Mouse (Mus musculus): ENCODE measurements around the gene Zfp768. TPM values are rescaled to one million over a fixed set of nuclear protein-coding genes. Genes with fewer than 3 reads are reported as not detected.

Gene Zfp768
- polyA plus RNA-seq, 1 experiment from 2014 or later, result 20.4 TPM

DNA sequence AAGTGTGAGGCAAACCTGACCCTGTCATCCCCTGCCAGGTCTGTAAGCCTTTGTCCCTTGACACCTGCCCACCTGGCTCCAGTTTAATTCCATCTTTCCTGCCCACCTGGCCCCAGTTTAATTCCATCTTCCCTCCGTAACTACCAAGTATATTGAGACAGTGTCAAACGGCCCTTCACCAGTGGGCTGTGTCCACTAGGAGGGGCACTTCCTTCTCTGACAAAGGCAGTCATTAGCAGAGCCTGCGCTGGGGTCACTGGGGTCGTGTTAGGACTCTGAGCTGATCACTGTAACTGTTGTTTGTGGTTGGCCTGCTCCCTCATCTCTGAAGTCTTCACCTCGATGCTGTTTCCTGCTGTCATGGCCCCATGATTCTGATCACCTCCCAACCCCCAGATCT, 23.3 kb downstream of the Zfp768 start:
- no peaks in the 10 kb centered on the region for H3K36me3 ChIP-seq
- peaks cover 10% of the 10 kb centered on the region; the same call in 1 of the 2 replicates for H3K4me1 ChIP-seq (replicated peaks)
- H3K4me3 ChIP-seq, result no peak overlapping the region
- no peaks in the 10 kb centered on the region for H3K27me3 ChIP-seq (ENCODE audit: insufficient read depth, poor library complexity, severe bottlenecking)
- no peaks in the 10 kb centered on the region for H3K9me3 ChIP-seq
- no peak overlapping the region for H3K27ac ChIP-seq
- WGBS, result 42% methylated on average over 5 of the region's 5 CpGs
- DNase-seq (ENCODE audit: low spot score), result peak; percentile 25

DNA sequence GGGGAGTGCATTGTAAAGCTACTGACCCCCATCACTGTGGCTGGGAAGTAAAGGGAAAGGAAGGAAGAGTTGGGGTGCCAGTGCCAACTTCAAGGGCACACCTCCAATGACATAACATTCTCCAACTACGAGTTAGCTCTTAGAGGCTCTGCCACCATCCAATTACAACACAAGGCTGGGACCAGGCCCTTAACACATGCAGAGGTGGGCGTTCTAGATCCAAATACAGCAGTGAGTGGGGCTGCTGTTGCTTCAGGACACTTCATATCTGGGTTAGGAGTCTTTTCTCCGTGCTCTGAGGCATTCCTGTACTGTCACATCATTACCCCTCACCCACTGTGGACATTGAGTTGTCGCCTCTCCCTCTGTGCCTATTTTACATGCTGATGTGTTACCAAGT, 24.3 kb downstream of the Zfp768 start:
- no peaks in the 10 kb centered on the region for H3K36me3 ChIP-seq
- H3K4me1 ChIP-seq (replicated peaks), result 0 out of 2 replicates have a peak, but pooled peaks cover 4% of the 10 kb centered on the region
- no peak overlapping the region for H3K27ac ChIP-seq
- no peak overlapping the region for H3K4me3 ChIP-seq
- H3K27me3 ChIP-seq (ENCODE audit: insufficient read depth, poor library complexity, severe bottlenecking), result no peaks in the 10 kb centered on the region
- WGBS, result 73% methylated on average over 4 of the region's 4 CpGs
- no peak for DNase-seq (ENCODE audit: low spot score)
- H3K9me3 ChIP-seq, result no peaks in the 10 kb centered on the region

DNA sequence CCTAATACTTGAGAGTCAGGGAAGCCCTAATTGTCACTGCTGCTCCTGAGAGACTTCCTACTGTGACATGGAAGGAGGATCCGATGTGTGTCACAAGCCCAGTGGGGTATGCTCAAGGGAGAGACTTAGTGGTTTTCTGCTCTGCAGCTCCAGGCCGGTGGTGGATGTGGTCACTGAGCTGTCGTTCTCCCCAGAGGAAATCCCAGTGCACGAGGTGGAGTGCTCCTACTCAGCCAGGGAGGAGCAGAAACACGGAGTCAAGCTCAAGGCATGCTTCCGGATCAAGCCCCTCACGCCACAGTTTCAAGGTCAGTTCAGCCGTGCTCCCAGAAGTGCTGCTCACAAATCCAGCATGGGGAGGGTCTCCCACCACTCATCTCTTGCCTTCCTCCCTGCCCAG, 31.5 kb downstream of the Zfp768 start:
- 44% methylated on average over 8 of the region's 8 CpGs for WGBS
- H3K36me3 ChIP-seq, result no peaks in the 10 kb centered on the region

DNA sequence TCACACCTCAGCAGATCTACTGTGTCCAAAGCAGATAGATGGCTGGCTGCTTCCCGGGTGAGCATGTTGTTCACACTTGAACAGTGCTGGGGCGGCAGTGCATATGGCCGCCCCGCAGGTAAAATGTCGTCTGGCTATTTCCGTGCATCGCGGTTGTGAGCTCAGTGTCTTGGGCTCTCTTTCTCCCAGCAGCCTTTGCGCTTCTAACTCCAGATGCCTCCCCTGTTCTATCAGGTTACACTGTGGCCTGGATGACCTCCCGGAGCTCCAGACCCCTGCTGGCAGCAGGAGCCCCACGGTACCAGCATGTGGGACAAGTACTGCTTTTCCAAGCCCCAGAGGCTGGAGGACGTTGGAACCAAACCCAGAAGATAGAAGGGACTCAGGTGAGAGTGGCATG, 35.4 kb downstream of the Zfp768 start:
- no peak overlapping the region for H3K4me3 ChIP-seq
- no peaks in the 10 kb centered on the region; the same call in 1 of the 2 replicates for H3K4me1 ChIP-seq (replicated peaks)
- DNase-seq (ENCODE audit: low spot score), result no peak
- 71% methylated on average over 12 of the region's 12 CpGs for WGBS
- H3K27me3 ChIP-seq (ENCODE audit: insufficient read depth, poor library complexity, severe bottlenecking), result no peaks in the 10 kb centered on the region
- no peak overlapping the region for H3K27ac ChIP-seq
- no peaks in the 10 kb centered on the region for H3K36me3 ChIP-seq
- no peaks in the 10 kb centered on the region for H3K9me3 ChIP-seq

More for the DNA sequence above, 31.5 kb downstream of the Zfp768 start:
- Histone ChIP-seq H3K4me1 (replicated peaks) (no peaks in the 10 kb centered on the region; the same call in 1 of the 2 replicates), H3K27me3 (ENCODE audit: insufficient read depth, poor library complexity, severe bottlenecking) (no peaks in the 10 kb centered on the region), H3K27ac (no peak overlapping the region), H3K4me3 (no peak overlapping the region), H3K9me3 (no peaks in the 10 kb centered on the region)
- no peak for DNase-seq (ENCODE audit: low spot score)

DNA sequence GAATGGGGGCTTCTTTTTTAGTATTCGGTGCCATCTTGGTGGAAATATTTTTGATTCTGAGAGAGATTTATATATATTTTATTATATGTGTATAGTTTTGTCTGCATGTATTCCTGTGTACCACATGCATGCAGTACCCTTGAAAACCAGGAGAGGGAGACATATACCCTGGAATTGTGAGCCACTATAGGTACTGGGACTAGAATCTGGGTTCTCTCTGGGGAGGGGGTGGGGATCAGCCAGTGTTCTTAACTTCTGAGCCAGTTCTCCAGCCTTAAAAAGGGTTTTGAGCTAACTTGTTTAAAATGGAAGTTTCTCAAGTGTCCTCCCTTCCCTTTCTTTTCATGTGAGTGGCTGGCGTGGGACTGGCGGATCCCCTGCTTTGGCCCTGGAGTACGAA, 36.5 kb downstream of the Zfp768 start:
- H3K27me3 ChIP-seq (ENCODE audit: insufficient read depth, poor library complexity, severe bottlenecking), result no peaks in the 10 kb centered on the region
- no peaks in the 10 kb centered on the region for H3K36me3 ChIP-seq
- no peak overlapping the region for H3K4me3 ChIP-seq
- DNase-seq (ENCODE audit: low spot score), result peak; percentile 53
- no peak overlapping the region for H3K27ac ChIP-seq
- WGBS, result 68% methylated on average over 4 of the region's 4 CpGs
- no peaks in the 10 kb centered on the region for H3K9me3 ChIP-seq
- H3K4me1 ChIP-seq (replicated peaks), result no peaks in the 10 kb centered on the region; the same call in 1 of the 2 replicates

DNA sequence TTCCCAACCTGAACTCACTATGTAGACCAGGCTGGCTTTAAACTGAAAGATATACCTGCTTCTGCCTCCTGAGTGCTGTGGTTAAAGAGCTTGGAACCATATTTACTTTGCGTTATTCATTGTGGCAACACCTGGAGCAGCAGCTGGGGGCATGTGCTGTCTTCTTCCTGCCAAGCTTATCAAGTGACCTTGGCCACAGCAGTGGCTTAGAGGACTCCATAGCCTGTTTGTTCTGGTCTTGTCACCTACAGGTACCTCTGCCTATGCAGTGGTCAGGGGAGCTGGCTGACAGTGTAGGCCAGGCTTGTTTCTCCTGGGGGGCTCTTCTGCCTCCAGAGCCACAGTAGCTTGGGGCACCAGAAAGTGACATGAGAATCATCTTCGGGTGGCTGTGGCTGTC, 37.0 kb downstream of the Zfp768 start:
- no peak overlapping the region for H3K27ac ChIP-seq
- H3K4me1 ChIP-seq (replicated peaks), result no peaks in the 10 kb centered on the region; the same call in 1 of the 2 replicates
- 89% methylated on average over 2 of the region's 2 CpGs for WGBS
- H3K9me3 ChIP-seq, result no peaks in the 10 kb centered on the region
- H3K27me3 ChIP-seq (ENCODE audit: insufficient read depth, poor library complexity, severe bottlenecking), result no peaks in the 10 kb centered on the region
- no peaks in the 10 kb centered on the region for H3K36me3 ChIP-seq
- no peak overlapping the region for H3K4me3 ChIP-seq
- DNase-seq (ENCODE audit: low spot score), result no peak

DNA sequence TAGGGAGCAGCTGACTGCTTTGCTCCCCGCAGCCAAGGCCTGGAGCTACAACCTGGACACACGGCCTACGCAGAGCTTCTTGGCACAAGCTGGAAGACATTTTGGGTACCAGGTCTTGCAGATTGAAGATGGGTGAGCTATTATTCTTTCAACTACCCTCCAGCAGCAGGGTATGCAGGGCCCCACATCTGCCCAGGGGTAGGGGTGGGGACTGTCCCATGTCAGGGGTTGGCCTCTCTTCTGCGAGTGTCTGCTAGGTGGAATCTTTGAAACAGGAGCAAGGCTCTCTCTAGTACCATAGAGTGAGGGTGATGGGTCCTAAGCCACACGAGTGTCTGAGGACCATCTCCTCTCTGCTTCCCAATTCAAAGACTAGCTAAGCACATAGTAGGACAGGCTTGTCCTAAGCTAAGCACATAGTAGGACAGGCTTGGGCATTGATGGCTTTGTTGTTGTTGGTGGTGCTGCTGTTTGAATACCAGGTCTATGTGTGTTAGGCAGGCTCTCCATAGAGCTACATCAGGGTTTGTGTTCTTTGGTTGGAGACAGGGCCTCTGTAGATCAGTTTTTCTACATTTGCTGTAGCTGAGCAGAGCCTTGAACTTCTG, 47.7 kb downstream of the Zfp768 start:
- Histone ChIP-seq H3K4me3 (no peak overlapping the region), H3K36me3 (no peaks in the 10 kb centered on the region), H3K27me3 (ENCODE audit: insufficient read depth, poor library complexity, severe bottlenecking) (no peaks in the 10 kb centered on the region), H3K27ac (no peak overlapping the region), H3K4me1 (replicated peaks) (no peaks in the 10 kb centered on the region), H3K9me3 (no peaks in the 10 kb centered on the region)
- WGBS, result 85% methylated on average over 5 of the region's 5 CpGs
- no peak for DNase-seq (ENCODE audit: low spot score)

DNA sequence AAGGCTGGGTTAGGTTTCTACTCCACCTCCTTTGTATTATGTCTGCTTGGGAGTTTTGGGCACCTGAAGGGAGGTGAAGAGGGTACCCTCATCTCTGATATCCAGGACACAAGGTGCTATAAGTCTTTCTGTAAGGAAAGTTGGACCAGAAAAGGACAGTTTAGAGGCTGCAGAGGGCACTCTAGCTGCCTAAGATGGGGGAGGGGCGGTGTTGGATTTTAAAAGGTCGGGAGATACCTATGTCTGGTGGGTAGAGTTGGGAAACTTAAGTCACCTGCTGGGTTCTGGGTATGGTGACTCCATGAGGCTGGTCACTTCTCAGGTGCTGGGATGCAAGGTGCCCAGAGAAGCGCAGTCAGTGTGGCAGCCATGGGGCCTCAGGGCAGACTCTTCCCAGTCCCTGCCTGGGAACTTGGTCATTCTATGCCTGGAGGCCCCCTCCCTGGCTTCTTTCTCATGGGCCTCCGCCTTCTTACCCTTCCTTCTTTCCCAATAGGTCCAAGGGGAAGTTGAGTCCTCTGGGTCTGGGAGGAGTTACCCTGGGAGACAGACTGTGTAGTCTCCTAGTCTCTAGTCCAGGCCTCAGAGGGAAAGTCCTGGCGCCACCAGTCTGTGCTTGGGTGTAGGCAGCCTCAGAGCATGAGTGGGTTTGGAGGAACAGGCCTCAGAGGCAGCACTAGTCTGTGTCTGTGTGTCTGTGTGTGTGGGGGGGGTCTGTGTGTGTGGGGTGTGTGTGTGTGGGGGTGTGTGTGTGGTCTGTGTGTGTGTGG, 48.4 kb downstream of the Zfp768 start:
- 85% methylated on average over 5 of the region's 5 CpGs for WGBS
- no peak for DNase-seq (ENCODE audit: low spot score)
- Histone ChIP-seq H3K27ac (no peak overlapping the region), H3K4me3 (no peak overlapping the region), H3K9me3 (no peaks in the 10 kb centered on the region), H3K4me1 (replicated peaks) (no peaks in the 10 kb centered on the region), H3K36me3 (no peaks in the 10 kb centered on the region), H3K27me3 (ENCODE audit: insufficient read depth, poor library complexity, severe bottlenecking) (no peaks in the 10 kb centered on the region)

DNA sequence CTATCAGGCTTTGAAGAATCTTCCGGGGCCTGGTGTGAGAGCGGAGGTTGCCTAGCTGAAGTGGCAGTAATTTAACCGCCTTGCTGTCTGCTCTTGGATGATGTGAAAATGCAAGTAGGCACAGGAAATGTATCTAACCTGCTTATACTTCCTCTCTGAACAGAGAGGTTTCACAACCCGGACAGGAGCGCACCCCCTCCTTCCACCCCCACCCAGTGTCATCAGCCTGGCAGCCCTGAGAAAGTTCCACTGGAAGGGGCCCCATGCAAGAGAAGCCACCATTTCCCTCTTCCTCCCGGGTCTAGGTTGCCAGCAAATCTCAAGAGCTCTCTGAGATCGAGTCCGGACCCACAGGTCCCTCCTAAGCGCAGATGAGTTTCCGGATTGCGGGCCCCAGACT, 49.3 kb downstream of the Zfp768 start, which contains the start of gene Itgal:
TSS of gene Itgal (plus strand) at position 163 of the 400 bp plus-strand sequence.
- WGBS, result 84% methylated on average over 11 of the region's 11 CpGs
- no peak within 1 kb of the TSS for H3K4me3 ChIP-seq
- no peaks in the 10 kb centered on the region for H3K4me1 ChIP-seq (replicated peaks)
- H3K36me3 ChIP-seq, result no peaks in the 10 kb centered on the region
- no peak within 1 kb of the TSS for H3K27ac ChIP-seq
- no peaks in the 10 kb centered on the region for H3K9me3 ChIP-seq
- no peaks in the 10 kb centered on the region for H3K27me3 ChIP-seq (ENCODE audit: insufficient read depth, poor library complexity, severe bottlenecking)
- no peak for DNase-seq (ENCODE audit: low spot score)

Other genes starting within 250 kb of the Zfp768 start
- 2.6 and 4.9 TPM in 2 replicates for gene Qprt, start 223.4 kb downstream of the Zfp768 start, polyA plus RNA-seq (2016; fragmentation: Nextera tagmentation; extraction: Ambion mirVana)
- not detected in 2 replicates for gene Spn, start 207.8 kb downstream of the Zfp768 start, polyA plus RNA-seq (2016; fragmentation: Nextera tagmentation; extraction: Ambion mirVana)
- 94.4 and 96.0 TPM in 2 replicates for gene Cd2bp2, start 149.5 kb downstream of the Zfp768 start, polyA plus RNA-seq (2016; fragmentation: Nextera tagmentation; extraction: Ambion mirVana)
- gene Tbc1d10b, start 137.1 kb downstream of the Zfp768 start, polyA plus RNA-seq (2016; fragmentation: Nextera tagmentation; extraction: Ambion mirVana), result 25.6 and 28.2 TPM in 2 replicates
- gene Mylpf, start 136.7 kb downstream of the Zfp768 start, polyA plus RNA-seq (2016; fragmentation: Nextera tagmentation; extraction: Ambion mirVana), result 13.0 and 17.7 TPM in 2 replicates
- 78.7 and 81.0 TPM in 2 replicates for gene Zfp553, start 112.5 kb downstream of the Zfp768 start, polyA plus RNA-seq (2016; fragmentation: Nextera tagmentation; extraction: Ambion mirVana)
- gene Sept1, start 112.5 kb downstream of the Zfp768 start, polyA plus RNA-seq (2016; fragmentation: Nextera tagmentation; extraction: Ambion mirVana), result 32.4 and 33.8 TPM in 2 replicates
- 62.4 and 70.1 TPM in 2 replicates for gene Zfp771, start 101.3 kb downstream of the Zfp768 start, polyA plus RNA-seq (2016; fragmentation: Nextera tagmentation; extraction: Ambion mirVana)
- 284 and 329 TPM in 2 replicates for gene Dctpp1, start 84.9 kb downstream of the Zfp768 start, polyA plus RNA-seq (2016; fragmentation: Nextera tagmentation; extraction: Ambion mirVana)
- gene Sephs2, start 71.5 kb downstream of the Zfp768 start, polyA plus RNA-seq (2016; fragmentation: Nextera tagmentation; extraction: Ambion mirVana), result 69.8 and 76.2 TPM in 2 replicates
- gene Itgal, start 49.3 kb downstream of the Zfp768 start, polyA plus RNA-seq (2016; fragmentation: Nextera tagmentation; extraction: Ambion mirVana), result 0.68 and 0.98 TPM in 2 replicates
- 7.9 and 9.5 TPM in 2 replicates for gene Zfp747, start 30.5 kb upstream of the Zfp768 start, polyA plus RNA-seq (2016; fragmentation: Nextera tagmentation; extraction: Ambion mirVana)
- 5.3 and 6.2 TPM in 2 replicates for gene 9130019O22Rik, start 41.6 kb upstream of the Zfp768 start, polyA plus RNA-seq (2016; fragmentation: Nextera tagmentation; extraction: Ambion mirVana)
- 5.4 and 6.7 TPM in 2 replicates for gene E430018J23Rik, start 48.0 kb upstream of the Zfp768 start, polyA plus RNA-seq (2016; fragmentation: Nextera tagmentation; extraction: Ambion mirVana)
- 6.6 and 7.1 TPM in 2 replicates for gene Zfp764, start 61.2 kb upstream of the Zfp768 start, polyA plus RNA-seq (2016; fragmentation: Nextera tagmentation; extraction: Ambion mirVana)
- 35.6 and 39.4 TPM in 2 replicates for gene Zfp688, start 76.5 kb upstream of the Zfp768 start, polyA plus RNA-seq (2016; fragmentation: Nextera tagmentation; extraction: Ambion mirVana)
- gene Zfp689, start 103.6 kb upstream of the Zfp768 start, polyA plus RNA-seq (2016; fragmentation: Nextera tagmentation; extraction: Ambion mirVana), result 14.8 and 15.7 TPM in 2 replicates
- gene Prr14, start 114.0 kb upstream of the Zfp768 start, polyA plus RNA-seq (2016; fragmentation: Nextera tagmentation; extraction: Ambion mirVana), result 53.1 and 65.9 TPM in 2 replicates
- 9.0 and 12.0 TPM in 2 replicates for gene Fbrs, start 133.6 kb upstream of the Zfp768 start, polyA plus RNA-seq (2016; fragmentation: Nextera tagmentation; extraction: Ambion mirVana)
- 54.9 and 71.4 TPM in 2 replicates for gene Srcap, start 166.4 kb upstream of the Zfp768 start, polyA plus RNA-seq (2016; fragmentation: Nextera tagmentation; extraction: Ambion mirVana)
- 16.5 and 18.1 TPM in 2 replicates for gene Gm42715, start 174.0 kb upstream of the Zfp768 start, polyA plus RNA-seq (2016; fragmentation: Nextera tagmentation; extraction: Ambion mirVana)
- gene Tmem265, start 215.8 kb upstream of the Zfp768 start, polyA plus RNA-seq (2016; fragmentation: Nextera tagmentation; extraction: Ambion mirVana), result 7.9 and 13.7 TPM in 2 replicates
- 47.0 and 54.1 TPM in 2 replicates for gene Phkg2, start 227.8 kb upstream of the Zfp768 start, polyA plus RNA-seq (2016; fragmentation: Nextera tagmentation; extraction: Ambion mirVana)
- 15.7 and 16.5 TPM in 2 replicates for gene Ccdc189, start 243.0 kb upstream of the Zfp768 start, polyA plus RNA-seq (2016; fragmentation: Nextera tagmentation; extraction: Ambion mirVana)
- gene Rnf40, start 243.2 kb upstream of the Zfp768 start, polyA plus RNA-seq (2016; fragmentation: Nextera tagmentation; extraction: Ambion mirVana), result 57.8 and 58.8 TPM in 2 replicates

Data from hindbrain, embryonic 10.5 days (tissue).